Mouse (Mus musculus) neural tube, embryonic 12.5 days (tissue): ENCODE results near the gene Oas1g. TPM values are rescaled to one million over a fixed set of nuclear protein-coding genes. Genes with fewer than 3 reads are reported as not detected.
"Not testable (repeated sequence)": the region's sequence is repeated elsewhere in the genome, so short reads cannot be mapped to it uniquely, and the experiment has no call there.

ENCODE experiments used
- ATAC-seq: fragments of 200-750 bp; cut with Nextera tagmentation; 2 replicates; pipeline ENCODE4 v1.8.0; 2017; ENCODE audit warnings: low read depth, mild to moderate bottlenecking, moderate TSS enrichment, moderate library complexity; ENCODE audit not compliant: low FRiP score
- H3K27ac ChIP-seq: fragments of 300-500 bp; sonication (generic); 2 replicates; pipeline ENCODE4 v1.5.1; 2016
- H3K27me3 ChIP-seq: fragments of 300-500 bp; sonication (generic); replicated peaks from 2 replicates; pipeline ENCODE4 v1.6.1; 2016; ENCODE audit warnings: mild to moderate bottlenecking
- H3K36me3 ChIP-seq: fragments of 300-500 bp; sonication (generic); 2 replicates; pipeline ENCODE4 v1.6.1; 2016; ENCODE audit warnings: mild to moderate bottlenecking
- H3K4me1 ChIP-seq: fragments of 300-500 bp; sonication (generic); 2 replicates; pipeline ENCODE4 v1.6.1; 2016
- H3K4me2 ChIP-seq: fragments of 300-500 bp; sonication (generic); replicated peaks from 2 replicates; pipeline ENCODE4 v1.6.1; 2016; ENCODE audit warnings: mild to moderate bottlenecking
- H3K4me3 ChIP-seq: fragments of 300-500 bp; sonication (generic); 2 replicates; pipeline ENCODE4 v1.5.1; 2016
- H3K9ac ChIP-seq: fragments of 300-500 bp; sonication (generic); 2 replicates; pipeline ENCODE4 v1.6.1; 2016; ENCODE audit warnings: mild to moderate bottlenecking
- H3K9me3 ChIP-seq: fragments of 300-500 bp; sonication (generic); 2 replicates; pipeline ENCODE4 v1.6.1; 2016; ENCODE audit warnings: mild to moderate bottlenecking
- WGBS: fragments of 180-500 bp; shearing (Covaris S2); methylation state at CpG from one replicate; pipeline ENCODE4 v1.1.7; 2016; 5-methylcytosine and 5-hydroxymethylcytosine counted together
- polyA plus RNA-seq: library from polyadenylated mRNA; unstranded; fragments of >200 nt; fragmentation: Nextera tagmentation; extraction: Ambion mirVana; gene quantifications from 2 replicates; pipeline ENCODE4 v1.2.1, GENCODE M21; 2016

Oas1g gene
- polyA plus RNA-seq, 1 experiment from 2014 or later: 0.24 TPM

DNA sequence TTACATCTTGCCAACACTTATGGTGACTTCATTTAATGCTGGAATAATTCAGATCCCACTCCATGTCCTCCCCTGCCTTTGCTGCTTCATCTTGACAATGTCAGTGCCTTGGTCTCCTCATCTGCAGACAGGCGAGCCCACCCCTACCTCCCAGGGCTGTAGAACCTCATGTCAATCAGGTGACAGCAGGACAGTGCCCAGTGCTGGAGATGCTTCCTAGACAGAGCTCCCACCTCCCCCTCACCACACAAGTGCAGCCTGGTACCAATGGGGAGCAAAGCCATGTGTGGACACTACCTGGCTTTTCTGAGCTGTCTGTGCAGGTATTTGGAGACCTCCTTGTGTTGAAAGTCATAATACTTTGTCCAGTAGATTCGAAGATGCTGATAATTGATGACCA lies 8.6 kb downstream of the Oas1g start:
- not testable (repeated sequence) for H3K4me3 ChIP-seq, H3K4me1 ChIP-seq, H3K27ac ChIP-seq, H3K27me3 ChIP-seq, H3K4me2 ChIP-seq, H3K9me3 ChIP-seq, ATAC-seq, H3K36me3 ChIP-seq, H3K9ac ChIP-seq
- 70% methylated on average over 2 of the region's 2 CpGs for WGBS

DNA sequence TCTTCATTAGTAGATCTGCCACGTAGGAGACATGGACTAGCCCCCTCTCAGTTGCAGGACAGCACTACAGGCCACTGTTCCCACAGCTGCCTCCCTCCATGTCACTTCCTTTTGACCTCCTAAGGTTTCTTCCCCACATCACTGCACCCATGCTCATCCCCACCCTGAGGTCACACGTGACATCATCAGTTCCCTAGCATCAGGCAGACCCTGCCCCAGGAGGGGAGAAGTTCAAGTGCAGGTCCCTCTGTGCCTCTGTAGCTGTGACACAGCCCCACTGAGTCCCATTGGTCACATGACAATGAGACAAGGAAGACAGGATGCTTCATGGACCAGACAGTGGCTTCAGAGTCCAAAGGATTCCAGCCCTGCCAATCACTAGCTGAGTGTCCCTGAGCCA lies 10.0 kb downstream of the Oas1g start:
- H3K9ac ChIP-seq, H3K36me3 ChIP-seq, H3K9me3 ChIP-seq, H3K4me2 ChIP-seq, ATAC-seq, H3K27ac ChIP-seq, H3K4me1 ChIP-seq, H3K27me3 ChIP-seq, H3K4me3 ChIP-seq: not testable (repeated sequence)
- 74% methylated on average over 2 of the region's 2 CpGs for WGBS

DNA sequence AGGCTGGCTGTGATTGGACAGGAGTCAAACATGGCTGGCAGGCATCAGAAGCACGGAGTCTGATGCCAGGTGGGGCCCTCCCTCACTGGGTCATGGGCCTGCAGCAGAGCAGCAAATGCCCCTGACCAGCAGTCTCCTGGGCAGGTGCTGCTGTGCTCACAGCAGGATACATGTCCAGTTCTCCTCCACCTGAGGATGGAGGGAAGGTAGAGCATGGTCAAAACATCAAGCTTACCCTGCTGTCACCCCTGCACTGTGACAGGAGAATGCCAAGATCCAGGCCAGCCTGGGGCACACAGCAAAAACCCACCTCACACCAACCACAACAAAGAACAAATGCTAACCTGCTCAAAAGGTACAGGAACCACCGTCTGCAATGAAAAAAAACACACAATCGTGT lies 10.6 kb downstream of the Oas1g start:
- not testable (repeated sequence) for H3K4me3 ChIP-seq, H3K9me3 ChIP-seq, H3K27ac ChIP-seq, ATAC-seq, H3K36me3 ChIP-seq, H3K4me2 ChIP-seq, H3K27me3 ChIP-seq, H3K4me1 ChIP-seq, H3K9ac ChIP-seq
- WGBS: 75% methylated on average over 2 of the region's 3 CpGs

DNA sequence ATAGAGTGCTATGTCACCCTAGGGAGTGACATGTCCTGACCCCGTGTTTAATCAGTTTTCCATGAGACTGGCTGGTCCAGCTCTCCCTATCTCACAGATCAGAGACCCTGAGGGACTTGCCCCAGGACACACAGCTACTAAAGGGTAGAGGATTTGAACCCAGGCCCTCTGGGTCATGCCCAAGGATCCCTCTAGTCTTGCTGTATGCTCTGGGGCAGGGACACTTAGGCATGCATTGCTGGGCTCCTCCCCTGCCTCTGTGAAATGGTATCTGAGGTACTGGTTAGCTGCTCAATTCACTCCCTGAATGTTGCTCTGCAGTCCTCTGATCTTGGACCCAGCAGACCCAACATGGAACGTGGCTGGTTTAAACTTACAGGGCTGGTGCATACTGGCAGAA lies 15.9 kb downstream of the Oas1g start:
- H3K9ac ChIP-seq: no peak overlapping the region
- no peak for ATAC-seq
- H3K4me1 ChIP-seq: no peaks in the 10 kb centered on the region
- no peak overlapping the region for H3K4me3 ChIP-seq
- 41% methylated on average over 2 of the region's 2 CpGs for whole genome bisulfite sequencing
- no peak overlapping the region for H3K4me2 ChIP-seq
- H3K9me3 ChIP-seq: no peaks in the 10 kb centered on the region
- H3K36me3 ChIP-seq: no peaks in the 10 kb centered on the region
- no peaks in the 10 kb centered on the region for H3K27me3 ChIP-seq
- H3K27ac ChIP-seq: no peak overlapping the region

DNA sequence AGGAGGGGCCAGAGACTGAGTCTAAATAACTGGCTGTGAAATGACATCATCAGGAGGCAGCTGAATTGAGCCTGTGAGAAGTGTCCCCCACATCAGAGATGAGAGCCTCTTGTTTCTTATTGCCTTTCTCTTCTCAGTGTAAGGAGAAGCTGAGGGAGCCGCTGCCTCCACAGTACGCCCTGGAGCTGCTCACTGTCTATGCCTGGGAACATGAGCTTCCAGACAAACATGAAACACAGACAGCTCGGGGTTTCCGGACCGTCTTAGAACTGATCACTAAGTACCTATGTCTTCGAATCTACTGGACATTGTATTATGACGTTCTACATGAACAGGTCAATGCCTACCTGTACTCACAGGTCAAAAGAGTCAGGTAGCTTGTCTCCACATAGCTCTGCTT lies 16.6 kb downstream of the Oas1g start:
- H3K36me3 ChIP-seq: no peaks in the 10 kb centered on the region
- no peak overlapping the region for H3K4me3 ChIP-seq
- WGBS: 80% methylated on average over 7 of the region's 7 CpGs
- H3K9ac ChIP-seq: no peak overlapping the region
- H3K4me1 ChIP-seq: no peaks in the 10 kb centered on the region
- no peak for ATAC-seq
- no peaks in the 10 kb centered on the region for H3K9me3 ChIP-seq
- H3K27ac ChIP-seq: no peak overlapping the region
- no peak overlapping the region for H3K4me2 ChIP-seq
- no peaks in the 10 kb centered on the region for H3K27me3 ChIP-seq

DNA sequence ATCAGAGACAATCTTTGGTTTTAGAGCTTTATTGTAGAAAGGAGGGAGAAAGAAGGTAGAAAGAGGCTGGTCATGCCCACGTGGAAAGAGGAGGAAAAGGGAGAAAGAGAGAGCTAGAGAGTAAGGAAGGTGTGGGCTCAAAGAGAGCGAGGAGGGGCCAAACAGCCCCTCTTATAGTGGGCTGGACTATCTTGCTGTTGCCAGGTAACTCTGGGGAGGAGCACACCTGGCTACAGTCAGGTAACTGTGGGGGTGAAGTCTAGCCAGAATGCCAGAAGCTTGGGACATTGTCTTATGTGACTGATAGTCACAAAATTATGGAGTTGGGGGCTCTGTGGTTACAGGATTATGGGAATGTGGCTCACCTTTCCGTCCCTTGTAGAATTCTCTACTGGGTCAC lies 17.3 kb downstream of the Oas1g start:
- H3K9me3 ChIP-seq: no peaks in the 10 kb centered on the region
- no peak overlapping the region for H3K9ac ChIP-seq
- H3K4me1 ChIP-seq: no peaks in the 10 kb centered on the region
- no peaks in the 10 kb centered on the region for H3K36me3 ChIP-seq
- no peak for ATAC-seq
- no peak overlapping the region for H3K4me3 ChIP-seq
- no peaks in the 10 kb centered on the region for H3K27me3 ChIP-seq
- WGBS: 58% methylated on average over 3 of the region's 3 CpGs
- H3K4me2 ChIP-seq: no peak overlapping the region
- H3K27ac ChIP-seq: no peak overlapping the region

DNA sequence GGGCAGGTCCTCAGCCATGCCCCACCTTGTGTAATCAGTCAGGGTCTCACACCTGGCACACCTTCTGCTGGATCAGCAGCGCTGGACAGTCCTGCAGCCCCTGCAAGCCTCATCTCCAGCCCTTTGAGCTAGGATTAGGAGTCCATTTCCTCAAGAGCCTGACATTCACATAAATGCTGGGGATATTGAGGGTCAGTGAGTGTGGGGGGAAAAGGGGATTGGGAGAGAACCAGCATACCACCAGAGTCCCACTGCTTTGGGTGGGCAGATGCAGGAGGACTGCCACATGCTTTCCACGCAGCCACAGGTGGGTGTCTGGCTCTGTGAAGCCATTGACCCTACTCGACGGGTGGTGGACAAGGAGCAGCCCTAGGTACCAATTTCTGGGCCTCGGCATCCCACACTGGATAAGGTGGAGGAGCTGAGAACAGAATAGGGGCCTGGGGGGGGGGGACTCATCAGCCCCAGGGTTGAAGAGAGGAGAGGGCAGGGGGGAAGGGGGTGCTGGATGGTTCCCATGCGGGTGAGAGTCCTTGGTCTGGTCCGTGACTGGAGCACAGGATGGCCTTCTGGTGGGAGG lies 17.9 kb downstream of the Oas1g start:
- H3K9me3 ChIP-seq: no peaks in the 10 kb centered on the region
- no peak overlapping the region for H3K4me2 ChIP-seq
- H3K27me3 ChIP-seq: no peaks in the 10 kb centered on the region
- WGBS: 79% methylated on average over 7 of the region's 7 CpGs
- ATAC-seq: no peak
- no peaks in the 10 kb centered on the region for H3K36me3 ChIP-seq
- no peaks in the 10 kb centered on the region for H3K4me1 ChIP-seq
- no peak overlapping the region for H3K9ac ChIP-seq
- H3K27ac ChIP-seq: no peak overlapping the region
- H3K4me3 ChIP-seq: no peak overlapping the region

DNA sequence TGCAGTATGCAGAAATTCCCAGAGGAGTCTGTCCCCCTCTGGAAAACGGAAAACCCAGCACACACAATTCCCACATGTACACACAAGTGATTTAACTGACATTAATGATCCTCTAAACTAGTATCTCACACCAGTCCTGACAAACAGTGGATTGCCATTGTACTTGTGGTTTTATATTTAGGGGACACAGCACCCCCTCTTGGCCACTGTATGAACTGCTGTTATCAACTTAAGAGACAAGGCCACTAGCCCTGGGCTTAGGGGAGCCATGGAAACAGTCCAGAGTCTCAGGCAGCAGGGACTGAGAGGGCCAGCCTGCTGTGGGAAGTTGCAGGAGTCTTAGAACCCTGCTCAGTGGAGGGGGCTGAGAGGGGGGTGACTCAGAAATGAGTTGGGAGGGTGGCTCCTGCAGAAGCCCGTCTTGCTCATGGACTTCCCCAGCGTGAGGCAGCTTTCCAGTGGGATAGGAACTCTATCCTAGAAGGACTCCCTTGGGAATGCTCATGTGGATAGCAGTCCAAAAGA lies 22.0 kb downstream of the Oas1g start:
- Histone ChIP-seq H3K9ac (no peak overlapping the region), H3K27me3 (no peaks in the 10 kb centered on the region), H3K4me2 (no peak overlapping the region), H3K4me3 (no peak overlapping the region), H3K9me3 (no peaks in the 10 kb centered on the region), H3K27ac (no peak overlapping the region), H3K4me1 (no peaks in the 10 kb centered on the region), H3K36me3 (no peaks in the 10 kb centered on the region)
- no peak for ATAC-seq
- 67% methylated on average over 3 of the region's 3 CpGs for WGBS

DNA sequence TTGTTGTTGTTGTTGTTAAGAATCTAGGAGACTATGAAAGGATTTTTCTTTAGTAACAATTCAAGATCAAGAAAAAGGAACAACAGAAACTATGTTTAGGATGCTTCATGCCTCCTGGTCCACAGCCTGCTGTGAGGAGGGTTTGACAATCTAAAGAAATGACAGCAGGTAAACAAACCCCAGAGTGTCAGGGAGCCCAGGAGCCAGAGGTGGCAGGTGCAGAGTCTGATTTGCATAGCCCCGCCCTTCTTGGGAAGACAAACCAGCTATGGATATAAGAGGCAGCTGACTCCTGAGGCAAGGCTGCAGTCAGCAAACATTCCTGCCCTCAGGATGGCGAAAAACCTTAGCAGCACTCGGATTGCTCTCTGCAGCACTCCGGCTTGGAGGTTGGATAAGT lies 26.3 kb downstream of the Oas1g start, which contains the start of gene Oas1h:
Gene Oas1h (plus strand): TSS at position 301 of the 400 bp plus-strand sequence.
- WGBS: 45% methylated on average over 4 of the region's 4 CpGs
- Histone ChIP-seq H3K4me3 (no peak within 1 kb of the TSS), H3K27ac (no peak within 1 kb of the TSS), H3K4me1 (no peaks in the 10 kb centered on the region), H3K9me3 (no peaks in the 10 kb centered on the region), H3K4me2 (no peak within 1 kb of the TSS), H3K9ac (no peak within 1 kb of the TSS), H3K36me3 (no peaks in the 10 kb centered on the region), H3K27me3 (no peaks in the 10 kb centered on the region)
- ATAC-seq: no peak

DNA sequence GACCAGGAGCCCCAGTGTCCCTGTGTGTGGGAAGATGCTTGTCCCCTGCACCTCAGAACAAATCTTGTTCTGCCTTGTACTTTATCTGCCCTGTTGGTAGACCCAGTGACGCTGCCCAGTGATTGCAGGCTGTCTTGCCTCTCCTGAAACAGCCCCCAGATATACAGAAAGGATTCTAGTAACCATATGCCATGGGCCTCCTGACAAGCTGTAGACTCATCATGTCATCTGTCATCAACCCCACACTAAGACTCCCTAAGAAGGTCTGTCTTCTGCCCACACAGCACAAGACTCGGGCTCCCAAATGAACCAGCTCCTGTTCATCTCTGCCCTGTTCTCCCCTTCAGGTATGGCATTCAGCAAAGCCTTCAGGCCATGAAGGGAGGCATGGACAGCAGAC lies 28.2 kb downstream of the Oas1g start:
- no peak overlapping the region for H3K9ac ChIP-seq
- no peak overlapping the region for H3K4me2 ChIP-seq
- H3K27me3 ChIP-seq: no peaks in the 10 kb centered on the region
- no peaks in the 10 kb centered on the region for H3K4me1 ChIP-seq
- H3K36me3 ChIP-seq: no peaks in the 10 kb centered on the region
- H3K9me3 ChIP-seq: peaks cover 3% of the 10 kb centered on the region
- no peak overlapping the region for H3K4me3 ChIP-seq
- no peak for ATAC-seq
- no peak overlapping the region for H3K27ac ChIP-seq
- 85% methylated on average over 2 of the region's 2 CpGs for WGBS

DNA sequence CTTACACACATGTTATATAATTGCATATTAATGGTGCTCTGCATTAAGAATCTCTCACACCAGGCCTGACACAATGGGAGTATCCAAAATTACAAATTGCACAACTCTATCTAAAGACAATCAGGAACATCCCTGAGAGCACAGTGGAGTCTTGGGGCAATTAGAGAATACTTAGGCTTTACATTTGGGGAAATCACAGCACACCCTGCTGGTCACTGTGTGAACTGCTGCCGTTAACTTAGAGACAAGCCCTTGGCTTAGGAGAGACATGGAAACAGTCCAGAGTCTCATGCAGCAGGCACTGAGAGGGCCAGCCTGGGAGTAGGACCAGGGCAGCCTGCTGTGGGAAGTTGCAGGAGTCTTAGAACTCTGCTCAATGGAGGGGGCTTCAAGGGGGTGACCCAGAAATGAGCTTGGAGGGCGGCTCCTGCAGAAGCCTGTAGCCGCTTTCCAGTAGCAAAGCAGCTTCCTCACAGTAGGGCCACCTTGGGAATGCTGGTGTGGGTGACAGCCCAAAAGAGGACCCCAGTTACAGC lies 37.7 kb downstream of the Oas1g start:
- WGBS: 66% methylated on average over 3 of the region's 3 CpGs
- no peak overlapping the region for H3K27ac ChIP-seq
- no peak for ATAC-seq

DNA sequence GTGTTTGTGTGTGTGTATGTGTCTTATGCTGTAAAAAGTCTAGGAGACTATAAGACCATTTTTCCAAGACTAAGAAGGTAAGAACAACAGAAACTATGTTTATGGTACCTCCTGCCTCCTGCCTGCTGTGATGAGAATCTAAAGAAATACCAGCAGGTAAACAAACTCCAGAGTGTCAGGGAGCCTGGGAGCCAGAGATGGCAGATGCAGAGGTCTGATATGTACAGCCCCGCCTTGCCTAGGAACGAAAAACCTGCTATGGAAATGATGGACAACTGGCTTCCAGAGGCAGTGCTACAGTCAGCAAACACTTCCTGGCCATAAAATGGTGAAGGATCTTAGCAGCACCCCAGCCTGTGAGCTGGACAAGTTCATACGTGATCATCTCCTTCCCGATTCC lies 40.3 kb downstream of the Oas1g start, which contains the start of gene Oas1f:
Gene Oas1f (plus strand): TSS at position 301 of the 400 bp plus-strand sequence.
- Histone ChIP-seq H3K4me1 (no peaks in the 10 kb centered on the region), H3K27ac (no peak within 1 kb of the TSS), H3K4me3 (no peak within 1 kb of the TSS), H3K9ac (no peak within 1 kb of the TSS), H3K4me2 (no peak within 1 kb of the TSS), H3K36me3 (no peaks in the 10 kb centered on the region), H3K9me3 (0 out of 2 replicates have a peak, but pooled peaks cover 3% of the 10 kb centered on the region), H3K27me3 (no peaks in the 10 kb centered on the region)
- WGBS: 89% methylated on average over 4 of the region's 4 CpGs
- ATAC-seq: no peak

More for the DNA sequence above, 37.7 kb downstream of the Oas1g start:
- Histone ChIP-seq H3K4me2 (no peak overlapping the region), H3K4me1 (no peaks in the 10 kb centered on the region), H3K27me3 (no peaks in the 10 kb centered on the region), H3K4me3 (no peak overlapping the region), H3K36me3 (no peaks in the 10 kb centered on the region), H3K9ac (no peak overlapping the region), H3K9me3 (peaks cover 11% of the 10 kb centered on the region)

DNA sequence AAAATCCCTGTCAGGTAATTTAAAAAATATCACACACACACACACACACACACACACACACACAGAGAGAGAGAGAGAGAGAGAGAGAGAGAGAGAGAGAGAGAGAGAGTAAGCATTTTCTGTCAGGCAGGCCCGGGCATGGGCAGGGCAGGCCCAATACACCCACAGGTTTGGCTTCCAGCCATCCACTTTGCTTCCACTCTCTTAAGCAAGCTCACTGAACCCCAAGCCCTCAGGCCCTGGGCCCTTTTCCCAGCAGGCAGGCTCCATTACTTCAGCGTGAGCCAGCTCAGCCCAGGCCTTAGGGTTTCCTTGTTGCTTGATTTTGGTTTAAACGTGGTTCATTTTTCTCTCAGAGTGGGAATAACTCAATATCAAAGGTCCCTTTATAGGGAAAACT lies 42.7 kb downstream of the Oas1g start:
- no peak overlapping the region for H3K4me3 ChIP-seq
- H3K4me2 ChIP-seq: no peak overlapping the region
- 80% methylated on average over 3 of the region's 3 CpGs for WGBS
- no peak overlapping the region for H3K9ac ChIP-seq
- H3K4me1 ChIP-seq: no peaks in the 10 kb centered on the region
- no peaks in the 10 kb centered on the region for H3K36me3 ChIP-seq
- ATAC-seq: no peak
- H3K27me3 ChIP-seq: no peaks in the 10 kb centered on the region
- no peak overlapping the region for H3K27ac ChIP-seq
- H3K9me3 ChIP-seq: 0 out of 2 replicates have a peak, but pooled peaks cover 3% of the 10 kb centered on the region
